Mouse (Mus musculus) small intestine, adult 2 months (tissue): ENCODE results near the gene Cldn11. TPM values are rescaled to one million over a fixed set of nuclear protein-coding genes. Genes with fewer than 3 reads are reported as not detected.
"Not testable (repeated sequence)": the region's sequence is repeated elsewhere in the genome, so short reads cannot be mapped to it uniquely, and the experiment has no call there.

ENCODE experiments used
- H3K27ac ChIP-seq: fragments of 200-500 bp; 2 replicates; pipeline ENCODE4 v1.5.1; 2012; ENCODE audit warnings: low read depth, low read length, control low read depth, inconsistent platforms; ENCODE audit not compliant: insufficient read depth
- H3K27me3 ChIP-seq: fragments of 200-500 bp; 2 replicates; pipeline ENCODE4 v1.6.1; 2012; ENCODE audit warnings: mild to moderate bottlenecking, moderate library complexity, low read length, inconsistent platforms; ENCODE audit not compliant: control insufficient read depth, insufficient read depth
- H3K36me3 ChIP-seq: fragments of 200-500 bp; 2 replicates; pipeline ENCODE4 v1.6.1; 2012; ENCODE audit warnings: mild to moderate bottlenecking, low read length, control low read depth, inconsistent platforms; ENCODE audit not compliant: control insufficient read depth, insufficient read depth
- H3K4me1 ChIP-seq: fragments of 200-500 bp; 2 replicates; pipeline ENCODE4 v1.6.1; 2012; ENCODE audit warnings: low read length, inconsistent platforms, mixed read lengths; ENCODE audit not compliant: control insufficient read depth, insufficient read depth, insufficient read length
- H3K4me3 ChIP-seq: fragments of 200-500 bp; 2 replicates; pipeline ENCODE4 v1.5.1; 2012; ENCODE audit warnings: low read depth, mild to moderate bottlenecking, control low read depth, inconsistent platforms, low read length, moderate library complexity
- CTCF ChIP-seq: fragments of 200-500 bp; IDR thresholded peaks from 2 replicates; pipeline ENCODE4 v1.5.1; 2012; ENCODE audit warnings: low read depth, mild to moderate bottlenecking, control low read depth, inconsistent platforms, low read length, moderate library complexity, mixed read lengths; ENCODE audit not compliant: insufficient replicate concordance, insufficient read length; ENCODE audit errors: extremely low read depth
- POLR2A ChIP-seq: fragments of 200-500 bp; IDR thresholded peaks from 2 replicates; pipeline ENCODE4 v1.6.1; 2012; ENCODE audit warnings: low read depth, mild to moderate bottlenecking, control low read depth, inconsistent platforms, low read length, moderate library complexity
- WGBS: fragments of 180-500 bp; shearing (Covaris S2); methylation state at CpG from one replicate; pipeline ENCODE4 v1.1.7; 2018; 5-methylcytosine and 5-hydroxymethylcytosine counted together
- polyA plus RNA-seq: library from polyadenylated mRNA; depleted of rRNA; stranded (reverse); fragments of >200 nt; gene quantifications from 2 replicates; pipeline ENCODE4 v1.2.3, GENCODE M21; 2012

The Cldn11 gene
- polyA plus RNA-seq, 1 experiment = 0.42 TPM

GRCm38 (mm10) chr3:31126303-31126702 lies 23.4 kb upstream of the Cldn11 start:
- 19% methylated on average over 4 of the region's 4 CpGs for WGBS
- no peak overlapping the region for H3K4me3 ChIP-seq
- peaks cover 6% of the 10 kb centered on the region for H3K36me3 ChIP-seq
- TF ChIP-seq CTCF (no peak), POLR2A (no peak)
- H3K4me1 ChIP-seq = peaks cover 15% of the 10 kb centered on the region; the same call in 1 of the 2 replicates
- no peaks in the 10 kb centered on the region for H3K27me3 ChIP-seq
- H3K27ac ChIP-seq = peak overlapping the region; percentile 44

GRCm38 (mm10) chr3:31126848-31127247 lies 22.9 kb upstream of the Cldn11 start:
- Histone ChIP-seq H3K27me3 (no peaks in the 10 kb centered on the region), H3K4me3 (no peak overlapping the region)

GRCm38 (mm10) chr3:31129766-31130165 lies 20.0 kb upstream of the Cldn11 start:
- Histone ChIP-seq H3K27me3 (no peaks in the 10 kb centered on the region), H3K27ac (peak overlapping the region; percentile 81), H3K4me3 (no peak overlapping the region), H3K4me1 (peaks cover 37% of the 10 kb centered on the region), H3K36me3 (no peaks in the 10 kb centered on the region)
- WGBS = 16% methylated on average over 4 of the region's 4 CpGs
- no peak for TF ChIP-seq POLR2A
- no peak for TF ChIP-seq CTCF

More at GRCm38 (mm10) chr3:31126848-31127247, 22.9 kb upstream of the Cldn11 start:
- Histone ChIP-seq H3K36me3 (peaks cover 5% of the 10 kb centered on the region), H3K27ac (peak overlapping the region; percentile 93), H3K4me1 (peaks cover 18% of the 10 kb centered on the region; the same call in 1 of the 2 replicates)
- no peak for TF ChIP-seq CTCF
- TF ChIP-seq POLR2A = no peak
- 20% methylated on average over 3 of the region's 3 CpGs for WGBS

GRCm38 (mm10) chr3:31133664-31134063 lies 16.1 kb upstream of the Cldn11 start:
- WGBS = 3% methylated on average over 5 of the region's 5 CpGs
- Histone ChIP-seq H3K4me3 (no peak overlapping the region), H3K4me1 (peaks cover 34% of the 10 kb centered on the region), H3K27me3 (no peaks in the 10 kb centered on the region), H3K27ac (peak overlapping the region; percentile 75), H3K36me3 (no peaks in the 10 kb centered on the region)
- no peak for TF ChIP-seq POLR2A
- no peak for TF ChIP-seq CTCF

- 39% methylated on average over 8 of the region's 8 CpGs for WGBS
- H3K27ac ChIP-seq = peak overlapping the region; percentile 75
- no peak overlapping the region for H3K4me3 ChIP-seq
- peaks cover 34% of the 10 kb centered on the region for H3K4me1 ChIP-seq
- no peak for TF ChIP-seq POLR2A
- TF ChIP-seq CTCF = no peak
- H3K27me3 ChIP-seq = no peaks in the 10 kb centered on the region
- H3K36me3 ChIP-seq = no peaks in the 10 kb centered on the region
Observed at GRCm38 (mm10) chr3:31134246-31134645, 15.5 kb upstream of the Cldn11 start.

GRCm38 (mm10) chr3:31134696-31135095 lies 15.0 kb upstream of the Cldn11 start:
- H3K4me1 ChIP-seq = peaks cover 32% of the 10 kb centered on the region
- TF ChIP-seq CTCF (no peak), POLR2A (no peak)
- H3K27me3 ChIP-seq = no peaks in the 10 kb centered on the region
- peak overlapping the region; percentile 75 for H3K27ac ChIP-seq
- no peak overlapping the region for H3K4me3 ChIP-seq
- no peaks in the 10 kb centered on the region for H3K36me3 ChIP-seq
- 20% methylated on average over 7 of the region's 7 CpGs for WGBS

- not testable (repeated sequence) for H3K27me3 ChIP-seq, H3K36me3 ChIP-seq, H3K4me3 ChIP-seq, H3K27ac ChIP-seq
- peaks cover 27% of the 10 kb centered on the region for H3K4me1 ChIP-seq
- WGBS = 90% methylated on average over 4 of the region's 4 CpGs
Observed at GRCm38 (mm10) chr3:31136591-31136990, 13.1 kb upstream of the Cldn11 start.
